Mouse (Mus musculus) G1E (cell line): ENCODE results near the gene Pgap1. TPM values are rescaled to one million over a fixed set of nuclear protein-coding genes. Genes with fewer than 3 reads are reported as not detected.

Experiments used
- ATAC-seq: 2 replicates; pipeline ENCODE4 v1.8.0; 2016; ENCODE audit warnings: mild to moderate bottlenecking; ENCODE audit not compliant: insufficient number of reproducible peaks, poor library complexity, low FRiP score, severe bottlenecking; ENCODE audit errors: extremely low read depth
- DNase-seq: peaks from one replicate; pipeline ENCODE4 v3.0.0; 2012; ENCODE audit warnings: low spot score
- H3K27me3 ChIP-seq: 2 replicates; pipeline ENCODE4 v1.6.1; 2012; ENCODE audit warnings: mild to moderate bottlenecking, low read length, inconsistent platforms; ENCODE audit not compliant: insufficient read depth
- H3K36me3 ChIP-seq: replicated peaks from 2 replicates; pipeline ENCODE3; 2012; ENCODE audit warnings: mild to moderate bottlenecking, inconsistent platforms
- H3K4me1 ChIP-seq: 2 replicates; pipeline ENCODE4 v1.6.1; 2012; ENCODE audit warnings: low read depth, low read length, inconsistent platforms, mixed read lengths; ENCODE audit not compliant: insufficient read depth
- H3K4me3 ChIP-seq: 2 replicates; pipeline ENCODE4 v1.5.1; 2012; ENCODE audit warnings: low read depth, mild to moderate bottlenecking, inconsistent platforms, low read length, moderate library complexity, mixed read lengths
- H3K9me3 ChIP-seq: replicated peaks from 2 replicates; pipeline ENCODE4 v1.6.1; 2012; ENCODE audit warnings: inconsistent platforms
- CTCF ChIP-seq: IDR thresholded peaks from 2 replicates; pipeline ENCODE4 v1.5.1; 2012; ENCODE audit warnings: low read depth, low read length, inconsistent platforms, mixed read lengths
- GATA1 ChIP-seq: IDR thresholded peaks from 2 replicates; pipeline ENCODE4 v1.6.1; 2012; ENCODE audit warnings: borderline replicate concordance, low read length, inconsistent platforms, mixed read lengths
- GATA2 ChIP-seq: IDR thresholded peaks from 2 replicates; pipeline ENCODE4 v1.6.1; 2012; ENCODE audit warnings: low read depth, low read length, inconsistent platforms, borderline replicate concordance
- POLR2AphosphoS5 ChIP-seq: IDR thresholded peaks from 2 replicates; pipeline ENCODE4 v1.6.1; 2012; ENCODE audit warnings: low read depth, low read length, inconsistent platforms; ENCODE audit not compliant: insufficient replicate concordance
- TAL1 ChIP-seq: conservative IDR thresholded peaks from 2 replicates; pipeline ENCODE4 v1.6.1; 2012; ENCODE audit warnings: low read depth, low read length, inconsistent platforms, mixed read lengths
- polyA plus RNA-seq: library from polyadenylated mRNA; stranded (reverse); fragments of >175 nt; gene quantifications from 2 replicates; pipeline ENCODE4 v1.2.3, GENCODE M21; 2012
- total RNA-seq, 2 experiments: library from RNA; stranded (forward) in 1 of 2; stranded (reverse) in 1 of 2; fragments of 200-1000 nt in 1 of 2; fragments of >200 nt in 1 of 2; fragmentation: Nextera tagmentation in 1 of 2; gene quantifications; 2 replicates each; pipeline ENCODE4 v1.2.3; 2014 to 2017

Gene Pgap1
- not detected in 2 replicates for total RNA-seq (2014; fragmentation: Nextera tagmentation)
- 0.17 and 0.55 TPM in 2 replicates for total RNA-seq (2017)
- not detected in 2 replicates for polyA plus RNA-seq

- Histone ChIP-seq H3K36me3 (no peaks in the 10 kb centered on the region), H3K9me3 (no peaks in the 10 kb centered on the region), H3K4me3 (no peak within 1 kb of the TSS), H3K4me1 (peaks cover 2% of the 10 kb centered on the region; the same call in 1 of the 2 replicates), H3K27me3 (peaks cover 10% of the 10 kb centered on the region; the same call in 1 of the 2 replicates)
- ATAC-seq (no peak), DNase-seq (no peak)
- TF ChIP-seq POLR2AphosphoS5: no peak
Observed at GRCm38 (mm10) chr1:54557301-54558229, at the start of gene Pgap1. Gene Pgap1, minus strand, starts transcription at chr1:54557684.

- DNase-seq: no peak
- H3K4me3 ChIP-seq: no peak overlapping the region
- no peak for ATAC-seq
- H3K4me1 ChIP-seq: no peaks in the 10 kb centered on the region
- H3K9me3 ChIP-seq: no peaks in the 10 kb centered on the region
- TF ChIP-seq TAL1 (no peak), GATA2 (no peak), CTCF (no peak), POLR2AphosphoS5 (no peak), GATA1 (no peak)
- no peaks in the 10 kb centered on the region for H3K36me3 ChIP-seq
- H3K27me3 ChIP-seq: no peaks in the 10 kb centered on the region; the same call in 1 of the 2 replicates
Observed at GRCm38 (mm10) chr1:54606936-54607335, 49.5 kb upstream of the Pgap1 start.

- DNase-seq (no peak), ATAC-seq (no peak)
- Histone ChIP-seq H3K4me1 (no peaks in the 10 kb centered on the region), H3K27me3 (no peaks in the 10 kb centered on the region; the same call in 1 of the 2 replicates), H3K36me3 (no peaks in the 10 kb centered on the region), H3K9me3 (no peaks in the 10 kb centered on the region), H3K4me3 (no peak overlapping the region)
- TF ChIP-seq GATA2 (no peak), TAL1 (no peak)
Observed at GRCm38 (mm10) chr1:54601692-54602091, 44.2 kb upstream of the Pgap1 start.

DNA sequence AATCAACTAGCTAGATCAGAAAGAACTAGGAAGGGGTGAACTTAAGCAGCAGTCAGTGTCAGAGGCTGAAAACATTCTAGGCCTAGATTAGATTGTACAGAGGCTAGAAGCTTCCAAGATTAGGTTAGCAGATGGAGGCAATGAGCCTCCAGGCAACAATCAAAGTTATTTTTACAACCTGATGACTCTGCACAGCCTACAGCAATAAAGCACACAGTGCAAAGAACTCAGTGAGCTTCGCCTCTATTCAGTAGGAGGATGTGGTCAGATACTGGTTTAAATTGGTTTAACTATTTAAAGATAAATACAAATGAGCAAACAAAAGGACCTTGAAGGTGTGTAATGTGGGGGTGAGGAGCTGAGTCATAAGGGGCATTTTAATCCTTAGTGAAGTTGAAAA, 42.8 kb upstream of the Pgap1 start:
- no peaks in the 10 kb centered on the region for H3K9me3 ChIP-seq
- H3K4me3 ChIP-seq: no peak overlapping the region
- TF ChIP-seq GATA1: no peak
- TF ChIP-seq TAL1: no peak
- no peak for TF ChIP-seq CTCF
- no peak for TF ChIP-seq POLR2AphosphoS5
- TF ChIP-seq GATA2: no peak
- H3K27me3 ChIP-seq: no peaks in the 10 kb centered on the region; the same call in 1 of the 2 replicates
- DNase-seq: no peak
- no peaks in the 10 kb centered on the region for H3K36me3 ChIP-seq
- H3K4me1 ChIP-seq: no peaks in the 10 kb centered on the region
- ATAC-seq: no peak

GRCm38 (mm10) chr1:54597594-54598217, 40.2 kb upstream of the Pgap1 start:
- DNase-seq (no peak), ATAC-seq (no peak)
- Histone ChIP-seq H3K4me3 (no peak overlapping the region), H3K36me3 (no peaks in the 10 kb centered on the region), H3K9me3 (no peaks in the 10 kb centered on the region), H3K4me1 (no peaks in the 10 kb centered on the region), H3K27me3 (no peaks in the 10 kb centered on the region)
- no peak for TF ChIP-seq POLR2AphosphoS5
- TF ChIP-seq GATA1: no peak
- TF ChIP-seq CTCF: no peak
- no peak for TF ChIP-seq GATA2
- no peak for TF ChIP-seq TAL1

GRCm38 (mm10) chr1:54596151-54596550, 38.7 kb upstream of the Pgap1 start:
- H3K27me3 ChIP-seq: no peaks in the 10 kb centered on the region
- DNase-seq (no peak), ATAC-seq (no peak)
- no peaks in the 10 kb centered on the region for H3K4me1 ChIP-seq
- H3K36me3 ChIP-seq: no peaks in the 10 kb centered on the region
- H3K4me3 ChIP-seq: no peak overlapping the region
- TF ChIP-seq GATA1 (no peak), POLR2AphosphoS5 (no peak), GATA2 (no peak), CTCF (no peak), TAL1 (no peak)
- H3K9me3 ChIP-seq: no peaks in the 10 kb centered on the region
